Mouse (Mus musculus) urinary bladder, postnatal 14 days (tissue): Measurements from ENCODE around the gene Clmp.

Source experiments
- DNase-seq: peaks from one replicate; pipeline ENCODE4 v3.0.0; 2021; ENCODE audit warnings: low spot score

Clmp gene

DNA sequence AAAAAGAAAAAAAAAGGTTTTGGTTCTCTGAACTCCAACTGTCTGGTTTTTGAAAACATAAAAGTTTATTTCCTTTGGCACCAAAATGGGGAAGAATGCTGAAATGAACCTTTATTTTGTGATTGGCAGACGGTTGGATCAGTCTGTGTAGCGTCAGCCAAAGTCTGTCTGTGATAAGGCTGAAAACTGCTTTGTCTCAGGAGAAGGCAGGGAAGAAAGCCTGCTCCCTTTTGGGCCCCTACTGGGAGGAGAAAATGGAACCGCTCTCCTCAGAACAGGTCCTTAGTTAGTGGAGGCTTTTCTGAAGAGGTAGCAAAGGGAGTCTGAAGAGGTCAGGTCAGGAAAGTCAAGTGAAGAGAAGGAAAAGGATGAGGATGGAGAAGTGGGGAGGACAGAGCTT lies 7.3 kb downstream of the Clmp start:
- no peak for DNase-seq

GRCm38 (mm10) chr9:40693768-40694167 lies 8.0 kb downstream of the Clmp start:
- DNase-seq, result no peak

DNA sequence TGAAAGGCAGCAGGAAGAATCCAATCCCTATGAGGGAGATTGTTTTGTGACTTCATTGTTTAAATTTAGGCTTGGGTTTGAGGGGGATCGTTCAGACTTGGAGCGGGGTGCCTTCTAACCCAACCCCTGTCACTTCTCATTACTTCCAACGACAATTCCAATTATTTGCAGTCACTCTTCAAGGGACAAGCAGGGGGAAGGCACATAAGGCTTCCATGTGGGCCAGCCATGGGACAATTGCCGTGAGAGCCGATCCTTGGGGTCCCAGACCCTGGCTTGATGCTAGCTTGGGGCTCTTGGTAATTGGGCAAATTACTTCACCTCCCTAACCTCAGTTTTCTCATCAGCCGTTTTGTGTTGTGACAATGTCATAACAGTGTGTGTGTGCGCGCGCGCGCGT lies 8.5 kb downstream of the Clmp start:
- DNase-seq, result no peak

GRCm38 (mm10) chr9:40696086-40696485 lies 10.3 kb downstream of the Clmp start:
- DNase-seq, result no peak

DNA sequence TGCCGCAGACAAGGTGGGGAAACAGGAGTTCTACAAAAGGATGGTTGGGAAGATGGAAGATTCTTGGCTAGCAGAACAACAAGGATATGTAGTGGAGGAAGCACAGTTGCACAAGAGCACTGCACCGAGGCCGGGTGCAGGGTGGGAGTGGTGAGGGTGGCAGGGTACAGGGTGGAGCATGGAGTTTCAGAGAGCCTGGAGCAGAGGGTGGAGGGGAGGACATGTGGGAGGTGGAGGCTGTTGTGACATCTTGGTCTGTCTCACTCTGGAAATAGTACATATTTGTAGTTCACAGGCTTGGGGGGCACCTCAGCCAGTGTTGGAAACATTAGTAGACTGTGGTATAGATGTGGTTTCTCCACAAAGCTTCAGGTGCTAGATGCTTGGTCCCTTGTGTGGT lies 13.4 kb downstream of the Clmp start:
- DNase-seq, result no peak

GRCm38 (mm10) chr9:40700253-40700652 lies 14.5 kb downstream of the Clmp start:
- no peak for DNase-seq

DNA sequence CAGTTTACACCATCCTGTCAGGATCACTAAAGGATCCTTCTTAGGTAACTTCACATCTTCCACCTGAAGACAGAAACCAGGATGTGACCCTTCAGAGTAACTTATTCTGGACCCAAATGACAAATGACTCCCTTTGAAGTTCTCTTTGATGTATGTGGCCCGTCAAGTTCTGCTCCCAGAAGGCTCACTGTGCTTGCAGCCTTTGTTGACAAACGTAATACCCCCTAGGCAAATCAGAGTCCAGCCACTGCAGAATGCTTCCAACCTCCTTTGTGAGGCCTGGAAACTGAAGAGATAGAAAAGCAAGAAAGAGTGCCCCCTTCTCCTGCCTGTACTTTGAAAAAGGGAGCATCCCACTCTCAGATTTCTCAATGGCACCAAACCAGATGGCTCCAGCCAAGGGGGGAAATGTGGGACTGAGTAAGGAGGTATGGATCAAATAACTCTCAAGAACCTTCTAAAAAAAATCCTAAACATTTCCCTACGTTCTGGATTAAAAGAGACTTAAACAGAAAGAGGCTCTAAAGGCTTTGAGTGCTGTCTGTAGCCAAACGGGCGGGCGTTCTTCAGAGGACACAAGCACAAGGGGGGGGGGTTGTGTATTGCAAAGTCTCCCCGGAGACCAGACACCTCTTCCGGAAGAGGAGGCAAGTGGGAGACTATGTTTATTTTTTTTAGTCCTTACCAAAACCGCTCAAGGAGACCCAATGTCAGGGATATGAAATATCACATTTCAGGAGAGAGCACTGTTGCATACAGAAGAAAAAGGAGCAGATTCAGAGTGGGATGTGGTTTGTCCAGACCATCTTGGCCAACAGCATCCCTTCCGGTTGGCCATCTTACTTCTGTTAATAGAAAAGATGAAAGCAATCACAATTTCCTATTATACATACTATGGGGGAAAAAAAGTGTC lies 18.9 kb downstream of the Clmp start:
- DNase-seq, result no peak

GRCm38 (mm10) chr9:40708448-40709140 lies 22.8 kb downstream of the Clmp start:
- no peak for DNase-seq

- no peak for DNase-seq
Observed at GRCm38 (mm10) chr9:40709141-40709537, 23.4 kb downstream of the Clmp start.

GRCm38 (mm10) chr9:40709587-40709986 lies 23.8 kb downstream of the Clmp start:
- DNase-seq, result no peak

- DNase-seq, result no peak
Observed at GRCm38 (mm10) chr9:40709991-40710390, 24.2 kb downstream of the Clmp start.

- no peak for DNase-seq
Observed at GRCm38 (mm10) chr9:40711654-40712053, 25.9 kb downstream of the Clmp start.

DNA sequence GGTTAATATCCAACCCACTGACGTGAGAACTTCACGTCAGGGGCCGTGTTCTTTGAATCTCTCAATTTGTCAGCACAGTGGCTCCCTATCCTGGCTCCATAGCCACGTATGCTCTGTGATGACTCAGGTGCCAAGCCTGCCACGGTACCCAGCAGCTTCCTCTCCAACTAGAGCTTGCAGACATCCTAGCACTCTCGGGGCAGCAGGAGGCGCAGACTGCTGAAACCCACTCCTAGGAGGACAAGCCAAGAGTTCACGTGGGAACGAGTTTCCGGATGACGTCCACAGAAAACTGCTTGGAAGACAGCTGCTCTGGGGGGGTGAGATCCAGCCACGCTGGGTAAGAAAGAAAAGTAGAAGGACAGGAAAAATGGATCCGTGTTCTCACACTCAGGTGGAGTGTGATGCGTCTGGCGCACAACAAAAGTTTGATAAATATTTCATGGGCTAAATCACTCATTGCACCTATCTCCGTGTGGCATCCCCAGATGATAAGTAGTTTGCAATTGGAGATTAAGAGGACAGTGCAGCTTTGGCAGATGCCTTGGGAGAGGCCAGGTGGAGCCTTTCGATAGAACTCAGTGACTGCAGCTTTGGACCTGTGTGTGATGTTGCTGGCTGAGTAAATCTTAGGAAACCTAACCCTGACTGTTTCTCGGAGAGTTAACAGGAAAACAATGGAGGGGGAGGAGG lies 31.6 kb downstream of the Clmp start:
- DNase-seq, result peak; percentile 54

- DNase-seq, result no peak
Observed at GRCm38 (mm10) chr9:40717875-40718185, 32.1 kb downstream of the Clmp start.

- no peak for DNase-seq
Observed at GRCm38 (mm10) chr9:40720881-40721280, 35.1 kb downstream of the Clmp start.

GRCm38 (mm10) chr9:40723311-40723772 lies 37.6 kb downstream of the Clmp start:
- no peak for DNase-seq

DNA sequence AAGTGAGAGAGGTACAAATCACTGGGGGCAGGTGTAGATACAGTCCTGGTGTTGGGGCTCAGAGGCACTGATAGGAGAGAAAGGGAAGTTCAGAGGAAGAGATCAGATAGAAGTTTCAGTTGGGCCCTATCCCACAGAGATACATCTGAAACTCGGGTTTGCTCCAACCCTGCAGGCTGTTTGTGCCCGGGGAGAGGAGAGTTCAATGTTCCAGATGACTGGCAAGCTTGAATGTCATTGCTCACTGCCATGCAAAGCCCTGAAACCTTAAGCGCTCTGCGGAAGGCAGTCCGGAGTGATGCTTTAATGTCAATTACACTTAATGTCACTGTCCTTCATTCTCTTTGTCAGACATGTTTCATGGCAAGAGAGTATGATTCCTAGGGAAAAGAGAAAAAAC lies 39.2 kb downstream of the Clmp start:
- no peak for DNase-seq

DNA sequence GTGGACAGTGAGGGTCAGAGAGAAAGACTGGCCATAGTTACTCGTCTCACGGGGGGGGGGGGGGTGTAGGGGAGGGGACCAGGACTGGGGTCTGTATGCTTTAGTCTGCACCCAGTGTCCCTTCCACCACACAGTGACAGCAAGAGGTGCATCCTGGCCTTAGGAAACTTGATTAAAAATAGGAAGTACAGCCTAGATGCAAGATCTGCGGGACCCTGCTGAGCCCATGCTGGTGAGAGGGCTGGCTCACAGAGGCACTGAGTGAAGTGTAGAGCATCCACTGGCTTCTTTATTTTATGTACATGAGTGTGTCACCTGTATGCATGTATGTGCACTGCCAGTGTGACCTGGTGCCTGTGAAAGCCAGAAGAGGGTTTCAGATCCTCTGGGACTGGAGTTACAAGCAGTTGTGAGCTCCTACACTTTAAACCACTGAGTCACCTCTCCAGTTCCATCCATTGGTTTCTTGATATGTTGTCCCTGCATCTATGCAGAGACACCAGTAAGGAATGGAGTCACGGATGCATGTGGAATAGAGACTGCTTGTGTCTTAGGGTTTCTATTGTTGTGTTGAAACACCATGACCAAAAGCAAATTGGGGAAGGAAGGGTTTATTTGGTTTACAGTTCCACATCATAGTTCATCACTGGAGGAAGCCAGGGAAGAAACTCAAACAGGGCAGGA lies 41.5 kb downstream of the Clmp start:
- DNase-seq, result no peak

DNA sequence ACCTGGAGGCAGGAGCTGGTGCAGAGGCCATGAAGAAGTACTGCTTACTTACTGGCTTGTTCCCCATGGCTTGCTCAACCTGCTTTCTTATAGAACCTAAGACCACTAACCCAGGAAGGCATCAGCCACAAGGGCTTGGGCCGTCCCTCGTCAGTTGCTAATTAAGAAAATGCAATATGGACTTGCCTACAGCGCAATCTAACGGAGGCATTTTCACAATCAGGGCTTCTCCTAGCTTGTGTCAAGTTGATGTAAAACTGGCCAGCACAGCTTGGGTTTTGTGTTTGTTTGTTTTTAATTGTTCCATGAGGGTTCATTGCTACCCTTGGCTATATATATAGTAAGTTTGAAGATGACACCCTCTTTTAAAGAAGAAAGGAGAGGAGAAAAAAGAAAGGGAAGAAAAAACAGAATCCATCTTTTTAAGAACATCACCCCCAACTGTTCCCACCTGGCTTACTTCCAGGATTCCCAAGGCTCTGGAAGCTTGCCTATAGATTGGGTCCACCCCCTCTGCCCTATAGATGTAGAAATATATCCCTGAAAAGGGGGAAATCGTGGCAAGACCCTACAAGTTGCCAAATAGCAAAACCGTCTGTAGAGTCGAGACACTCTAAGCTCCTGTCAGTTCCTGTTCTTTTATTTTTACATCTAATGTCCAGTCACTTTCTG lies 42.2 kb downstream of the Clmp start:
- DNase-seq, result no peak

DNA sequence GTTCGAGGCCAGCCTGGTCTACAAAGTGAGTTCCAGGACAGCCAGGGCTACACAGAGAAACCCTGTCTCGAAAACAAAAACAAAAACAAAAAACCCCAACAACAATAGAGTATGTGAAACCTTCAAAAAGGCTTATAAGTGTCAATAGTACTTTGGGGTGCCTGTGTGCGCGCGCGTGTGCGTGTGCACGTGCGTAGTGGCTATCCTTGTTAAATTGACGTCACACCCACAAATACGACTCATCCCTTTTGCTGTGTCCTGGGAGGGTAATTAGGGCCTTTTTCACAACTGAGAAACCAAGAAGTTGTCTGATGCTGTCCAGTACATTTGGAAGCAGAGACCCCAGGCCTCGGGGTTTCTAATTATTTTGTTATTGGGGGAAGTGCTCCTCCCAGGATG lies 44.5 kb downstream of the Clmp start:
- DNase-seq, result no peak

GRCm38 (mm10) chr9:40730701-40731590 lies 45.2 kb downstream of the Clmp start:
- peak; percentile 72 for DNase-seq
